Mouse (Mus musculus) thymus, postnatal 4 days (tissue): ENCODE measurements around the gene Sspo.

Experiments used
- DNase-seq: peaks from one replicate; pipeline ENCODE4 v3.0.0; 2021

Gene Sspo

GRCm38 (mm10) chr6:48541560-48542450 is 93.8 kb downstream of the Sspo start:
- no peak for DNase-seq

GRCm38 (mm10) chr6:48542631-48543030 is 94.6 kb downstream of the Sspo start:
- DNase-seq: no peak

- DNase-seq: no peak
These were observed 97.2 kb downstream of the Sspo start for GRCm38 (mm10) chr6:48545251-48545650.

GRCm38 (mm10) chr6:48546271-48546670 is 98.2 kb downstream of the Sspo start:
- peak; percentile 58 for DNase-seq

GRCm38 (mm10) chr6:48546858-48547257 is 98.8 kb downstream of the Sspo start:
- DNase-seq: no peak

- no peak for DNase-seq
These were observed 100.3 kb downstream of the Sspo start for GRCm38 (mm10) chr6:48548314-48548713.
